Mouse (Mus musculus): ENCODE results near the gene Gm10277. TPM values are rescaled to one million over a fixed set of nuclear protein-coding genes. Genes with fewer than 3 reads are reported as not detected.

Gm10277 gene
- polyA plus RNA-seq, 1 experiment from 2014 or later, result 1.0 TPM

DNA sequence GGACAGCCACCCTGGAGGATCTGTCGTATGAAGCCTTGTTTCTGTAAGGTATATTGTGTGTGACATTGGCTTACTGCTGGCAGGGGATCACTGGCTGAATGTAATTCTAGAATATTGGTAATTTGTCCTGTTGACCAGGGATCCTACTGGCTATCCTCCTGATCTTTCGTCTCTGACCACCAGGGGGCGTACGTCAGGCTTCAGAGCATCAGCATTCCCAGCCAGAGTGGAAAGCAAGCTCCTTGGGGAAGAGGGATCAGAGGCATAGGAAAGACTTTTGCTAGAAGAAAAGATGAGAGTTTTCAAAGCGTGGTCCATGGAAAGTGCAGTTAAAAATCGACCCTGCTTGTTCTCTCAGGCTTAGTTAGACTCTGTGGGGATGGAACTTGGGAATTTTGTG lies 50.3 kb downstream of the Gm10277 start:
- whole genome bisulfite sequencing, result under 1% methylated on average over 6 of the region's 6 CpGs

More for the DNA sequence above, 50.3 kb downstream of the Gm10277 start:
- H3K27ac ChIP-seq (ENCODE audit: low read depth), result no peak overlapping the region
- no peak overlapping the region for H3K9ac ChIP-seq (ENCODE audit: low read length)
- H3K4me1 ChIP-seq (replicated peaks; ENCODE audit: control insufficient read depth, insufficient read depth, low read length), result no peaks in the 10 kb centered on the region
- DNase-seq (ENCODE audit: low spot score), result peak; percentile 92
- no peaks in the 10 kb centered on the region for H3K36me3 ChIP-seq (ENCODE audit: control insufficient read depth, insufficient read depth, low read length)
- no peak for ATAC-seq (replicated peaks; ENCODE audit: low FRiP score, low TSS enrichment, low read depth)
- H3K27me3 ChIP-seq (replicated peaks; ENCODE audit: control insufficient read depth, insufficient read depth, low read length), result no peaks in the 10 kb centered on the region
- no peak overlapping the region for H3K4me2 ChIP-seq (ENCODE audit: low read length)
- H3K9me3 ChIP-seq (ENCODE audit: control insufficient read depth, low read length), result no peaks in the 10 kb centered on the region
- H3K4me3 ChIP-seq (ENCODE audit: low read depth, low read length), result no peak overlapping the region

Other genes with a start within 250 kb of the Gm10277 start
- 19.7 TPM in 2 replicates for gene Taok1, start 179.9 kb downstream of the Gm10277 start, polyA plus RNA-seq (2014; fragmentation: Nextera tagmentation; extraction: Ambion mirVana)
- 6.4 and 6.7 TPM in 2 replicates for gene Nufip2, start 101.6 kb downstream of the Gm10277 start, polyA plus RNA-seq (2014; fragmentation: Nextera tagmentation; extraction: Ambion mirVana)
- gene Cryba1, start 62.5 kb downstream of the Gm10277 start, polyA plus RNA-seq (2014; fragmentation: Nextera tagmentation; extraction: Ambion mirVana), result 0.26 TPM in 1 of 2 replicates, not detected in the other
- 21.1 and 24.9 TPM in 2 replicates for gene Myo18a, start 24.5 kb downstream of the Gm10277 start, polyA plus RNA-seq (2014; fragmentation: Nextera tagmentation; extraction: Ambion mirVana)
- gene Pipox, start 106.3 kb upstream of the Gm10277 start, polyA plus RNA-seq (2014; fragmentation: Nextera tagmentation; extraction: Ambion mirVana), result 8.3 and 9.2 TPM in 2 replicates
- gene Sez6, start 143.1 kb upstream of the Gm10277 start, polyA plus RNA-seq (2014; fragmentation: Nextera tagmentation; extraction: Ambion mirVana), result 1.0 and 1.4 TPM in 2 replicates
- 16.5 and 19.6 TPM in 2 replicates for gene Phf12, start 195.0 kb upstream of the Gm10277 start, polyA plus RNA-seq (2014; fragmentation: Nextera tagmentation; extraction: Ambion mirVana)
- gene Dhrs13, start 244.5 kb upstream of the Gm10277 start, polyA plus RNA-seq (2014; fragmentation: Nextera tagmentation; extraction: Ambion mirVana), result 23.0 and 24.6 TPM in 2 replicates

Data from intestine, embryonic 14.5 days (tissue).